Mouse (Mus musculus) ES-Bruce4 (cell line): ENCODE measurements at regions not wholly inside any gene's neighbourhood (a gene's known extent, or its start where the extent isn't known, plus 50 kb on each side); places are given as distances from the start of the nearest gene placed in this dataset.

ENCODE experiments used
- H3K27ac ChIP-seq: 2 replicates; pipeline ENCODE4 v1.5.1; 2012; ENCODE audit warnings: low read length, inconsistent platforms; ENCODE audit not compliant: insufficient read depth
- H3K27me3 ChIP-seq: 2 replicates; pipeline ENCODE4 v1.6.1; 2012; ENCODE audit warnings: mild to moderate bottlenecking, low read length, inconsistent platforms; ENCODE audit not compliant: control insufficient read depth, poor library complexity, insufficient read depth, severe bottlenecking
- H3K36me3 ChIP-seq: 2 replicates; pipeline ENCODE4 v1.6.1; 2012; ENCODE audit warnings: inconsistent platforms, mild to moderate bottlenecking, low read length, moderate library complexity; ENCODE audit not compliant: control insufficient read depth, poor library complexity, insufficient read depth, severe bottlenecking
- H3K4me1 ChIP-seq: one replicate; pipeline ENCODE4 v1.8.1; 2011; ENCODE audit warnings: low read length; ENCODE audit not compliant: control insufficient read depth, insufficient read depth
- H3K4me3 ChIP-seq: 2 replicates; pipeline ENCODE4 v1.5.1; 2011; ENCODE audit warnings: low read depth, mild to moderate bottlenecking, low read length
- H3K9ac ChIP-seq: 2 replicates; pipeline ENCODE4 v1.6.1; 2012; ENCODE audit warnings: low read depth, mild to moderate bottlenecking, inconsistent platforms; ENCODE audit not compliant: poor library complexity, severe bottlenecking
- H3K9me3 ChIP-seq: replicated peaks from 2 replicates; pipeline ENCODE4 v1.6.1; 2012; ENCODE audit warnings: mild to moderate bottlenecking, low read length, inconsistent platforms; ENCODE audit not compliant: control insufficient read depth, poor library complexity, insufficient read depth, severe bottlenecking
- CTCF ChIP-seq: IDR thresholded peaks from one replicate; pipeline ENCODE4 v1.8.1; 2011; ENCODE audit warnings: low read depth, low read length
- EP300 ChIP-seq: IDR thresholded peaks from 2 replicates; pipeline ENCODE4 v1.6.1; 2011; ENCODE audit warnings: low read depth, low read length; ENCODE audit not compliant: insufficient read depth
- POLR2A ChIP-seq: IDR thresholded peaks from one replicate; pipeline ENCODE4 v1.8.1; 2011; ENCODE audit warnings: low read length; ENCODE audit not compliant: insufficient read depth

GRCm38 (mm10) chr8:30916184-30916751 is 2512.2 kb upstream of the 5930422O12Rik start:
- Histone ChIP-seq H3K9me3 (no peaks in the 10 kb centered on the region), H3K27ac (no peak overlapping the region), H3K27me3 (no peaks in the 10 kb centered on the region), H3K4me1 (no peaks in the 10 kb centered on the region), H3K36me3 (no peaks in the 10 kb centered on the region), H3K9ac (no peak overlapping the region), H3K4me3 (no peak overlapping the region)
- TF ChIP-seq POLR2A: no peak
- no peak for TF ChIP-seq CTCF
- no peak for TF ChIP-seq EP300

- Histone ChIP-seq H3K4me3 (no peak overlapping the region), H3K27ac (no peak overlapping the region), H3K36me3 (no peaks in the 10 kb centered on the region), H3K4me1 (no peaks in the 10 kb centered on the region), H3K27me3 (no peaks in the 10 kb centered on the region; the same call in none of the 2 replicates), H3K9ac (no peak overlapping the region), H3K9me3 (no peaks in the 10 kb centered on the region)
- TF ChIP-seq CTCF: no peak
- TF ChIP-seq POLR2A: no peak
- no peak for TF ChIP-seq EP300
Measured at GRCm38 (mm10) chr8:30921451-30921850, 2507.1 kb upstream of the 5930422O12Rik start.

GRCm38 (mm10) chr8:30923301-30924159 is 2505.0 kb upstream of the 5930422O12Rik start:
- Histone ChIP-seq H3K9ac (no peak overlapping the region), H3K27ac (no peak overlapping the region), H3K4me3 (no peak overlapping the region), H3K9me3 (no peaks in the 10 kb centered on the region), H3K36me3 (no peaks in the 10 kb centered on the region), H3K4me1 (no peaks in the 10 kb centered on the region), H3K27me3 (no peaks in the 10 kb centered on the region; the same call in none of the 2 replicates)
- TF ChIP-seq EP300 (0 out of 2 replicates have a peak, but pooled peaks have one; percentile 9), CTCF (peak; percentile 76), POLR2A (no peak)

- no peaks in the 10 kb centered on the region for H3K9me3 ChIP-seq
- H3K36me3 ChIP-seq: no peaks in the 10 kb centered on the region
- no peak for TF ChIP-seq EP300
- TF ChIP-seq POLR2A: no peak
- TF ChIP-seq CTCF: no peak
- no peak overlapping the region for H3K4me3 ChIP-seq
- no peaks in the 10 kb centered on the region; the same call in none of the 2 replicates for H3K27me3 ChIP-seq
- H3K27ac ChIP-seq: no peak overlapping the region
- no peaks in the 10 kb centered on the region for H3K4me1 ChIP-seq
- H3K9ac ChIP-seq: no peak overlapping the region
Measured at GRCm38 (mm10) chr8:30924160-30924534, 2504.4 kb upstream of the 5930422O12Rik start.

- no peaks in the 10 kb centered on the region for H3K9me3 ChIP-seq
- no peak overlapping the region for H3K27ac ChIP-seq
Measured at GRCm38 (mm10) chr8:30924656-30925055, 2503.9 kb upstream of the 5930422O12Rik start.

GRCm38 (mm10) chr8:30937449-30938075 is 2490.9 kb upstream of the 5930422O12Rik start:
- no peak overlapping the region for H3K27ac ChIP-seq
- no peak overlapping the region for H3K4me3 ChIP-seq
- no peak overlapping the region for H3K9ac ChIP-seq
- H3K36me3 ChIP-seq: no peaks in the 10 kb centered on the region
- no peaks in the 10 kb centered on the region for H3K4me1 ChIP-seq
- no peaks in the 10 kb centered on the region for H3K27me3 ChIP-seq
- no peaks in the 10 kb centered on the region for H3K9me3 ChIP-seq
- TF ChIP-seq POLR2A: no peak
- no peak for TF ChIP-seq CTCF
- no peak for TF ChIP-seq EP300

More at GRCm38 (mm10) chr8:30924656-30925055, 2503.9 kb upstream of the 5930422O12Rik start:
- H3K36me3 ChIP-seq: no peaks in the 10 kb centered on the region
- H3K9ac ChIP-seq: no peak overlapping the region
- no peaks in the 10 kb centered on the region for H3K4me1 ChIP-seq
- no peaks in the 10 kb centered on the region; the same call in none of the 2 replicates for H3K27me3 ChIP-seq
- TF ChIP-seq POLR2A (no peak), EP300 (no peak), CTCF (no peak)
- no peak overlapping the region for H3K4me3 ChIP-seq
